Mouse (Mus musculus) embryonic stem cell, embryonic (primary cell): Measurements from ENCODE around the gene Babam2.

Source experiments
- CTCF ChIA-PET, 4 experiments: fragments of 300-600 bp in 2 of 4; fragments of 350-600 bp in 2 of 4; sonication (Branson Sonifier 250); formaldehyde crosslinking; loops; one replicate each; lab custom pipeline; 2022; ENCODE audit warnings: inconsistent platforms in 2 of 4; lab: Charles Lee
- POLR2A ChIA-PET, 4 experiments: fragments of 300-600 bp in 2 of 4; fragments of 350-600 bp in 2 of 4; sonication (Branson Sonifier 250); formaldehyde crosslinking; loops; one replicate each; lab custom pipeline; 2022; ENCODE audit warnings: antibody characterized with exemption in 4 of 4, inconsistent platforms in 1 of 4; lab: Charles Lee

Gene Babam2

DNA sequence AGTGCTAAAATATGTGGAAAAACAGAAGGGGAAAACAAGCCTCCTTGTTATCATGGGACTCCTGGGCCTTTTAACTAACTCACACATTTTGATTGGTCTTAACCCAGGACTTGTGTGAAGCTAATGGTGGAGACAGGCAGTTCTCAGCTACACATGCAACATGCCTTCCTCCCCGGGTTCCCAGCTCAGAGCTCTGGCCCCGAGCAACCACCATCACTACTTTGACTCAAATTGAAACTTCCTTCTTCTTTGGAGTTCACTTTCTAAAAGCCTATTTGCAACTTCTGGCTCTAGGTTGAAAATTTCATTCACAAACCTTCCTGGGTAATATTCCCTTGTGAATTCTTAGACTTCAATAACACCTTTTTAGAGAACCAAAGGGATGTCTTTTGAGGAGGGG lies 315.6 kb downstream of the Babam2 start:
- ChIA-PET CTCF (no interaction called here), POLR2A (interaction anchor here in 1 of 4 experiments (0.5 kb wide), 1 partner anchor 28 kb away, joined by 3 read pairs; no protein-coding TSS in a partner anchor)

- ChIA-PET CTCF (no interaction called here), POLR2A (no interaction called here)
These were observed 317.3 kb downstream of the Babam2 start for GRCm38 (mm10) chr5:32014786-32015185.

- CTCF ChIA-PET: no interaction called here
- POLR2A ChIA-PET: interaction anchor here in 1 of 4 experiments (0.5 kb wide), 1 partner anchor 183 kb away, joined by 3 read pairs; no protein-coding TSS in a partner anchor
These were observed 318.5 kb downstream of the Babam2 start for GRCm38 (mm10) chr5:32015949-32016478.

DNA sequence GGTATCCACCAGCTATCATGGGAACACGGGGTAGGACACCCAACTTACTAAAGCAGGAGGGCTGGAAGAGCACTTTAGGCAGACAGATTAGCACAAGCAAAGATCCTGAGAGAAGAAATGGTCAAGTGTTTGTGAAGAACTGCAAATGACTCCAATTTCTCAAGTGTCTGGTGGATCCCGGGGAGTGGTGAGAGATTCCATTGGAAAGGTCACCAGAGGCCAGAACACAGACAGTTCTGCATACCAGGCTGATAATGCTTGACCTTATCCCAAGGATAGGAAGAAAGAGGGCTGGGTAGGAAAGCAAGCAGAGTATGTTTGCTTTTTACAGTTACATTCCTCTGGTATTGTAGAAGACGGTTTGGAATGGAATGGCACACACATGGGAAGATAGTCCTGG lies 320.2 kb downstream of the Babam2 start:
- ChIA-PET CTCF (interaction anchor here in 2 of 4 experiments (0.6 to 0.7 kb wide), 2 partner anchors 72 to 112 kb away, joined by 4 read pairs; no protein-coding TSS in a partner anchor), POLR2A (interaction anchor here in 1 of 4 experiments (1.1 to 1.2 kb wide), 2 partner anchors 68 to 77 kb away, joined by 3 to 4 read pairs; no protein-coding TSS in a partner anchor)

DNA sequence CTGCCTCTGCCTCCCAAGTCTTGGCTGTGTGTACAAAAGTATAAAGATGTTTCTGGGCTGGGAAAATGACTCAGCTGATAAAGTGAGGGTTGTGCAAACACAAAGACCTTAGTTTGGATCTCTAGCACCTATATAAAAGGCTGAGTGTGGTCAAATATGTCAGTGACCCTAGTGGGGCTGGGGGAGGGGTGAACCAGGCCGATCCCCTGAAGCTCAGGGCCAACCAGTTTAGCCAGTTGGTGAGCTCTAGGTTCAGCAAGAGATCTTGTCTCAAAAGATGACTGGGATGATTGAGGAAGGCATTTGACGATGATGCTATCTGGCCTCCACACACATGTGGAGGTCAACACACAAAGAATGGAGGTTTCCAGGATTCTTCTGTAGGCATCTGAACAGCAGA lies 320.8 kb downstream of the Babam2 start:
- ChIA-PET POLR2A (interaction anchor here in 1 of 4 experiments (1.1 to 1.4 kb wide), 3 partner anchors 11 to 77 kb away, joined by 3 to 4 read pairs (median 3); no protein-coding TSS in a partner anchor), CTCF (no interaction called here)

GRCm38 (mm10) chr5:32029834-32030433 lies 332.4 kb downstream of the Babam2 start:
- CTCF ChIA-PET: no interaction called here

DNA sequence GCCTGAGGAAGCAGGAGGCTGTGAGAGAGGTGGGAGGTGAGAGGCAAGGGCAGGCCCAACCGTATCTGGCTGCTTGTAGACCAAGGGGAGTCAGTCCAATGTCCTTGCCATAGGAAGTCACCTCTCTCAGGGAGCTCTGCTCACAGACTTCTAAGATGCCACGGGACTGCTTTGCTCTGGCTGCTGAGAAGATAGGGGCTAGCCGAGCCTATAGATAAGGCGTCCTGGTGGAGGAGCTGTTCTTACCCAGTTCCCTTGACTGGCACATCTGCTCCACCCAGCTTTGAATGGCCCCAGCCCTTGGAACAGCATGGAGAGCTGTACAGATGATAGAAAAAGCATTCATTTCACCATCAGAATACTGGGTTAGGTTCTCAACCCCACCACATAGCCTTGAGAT lies 335.7 kb downstream of the Babam2 start:
- CTCF ChIA-PET: interaction anchor here in 1 of 4 experiments (1.1 kb wide), 1 partner anchor 9 kb away, joined by 3 read pairs; no protein-coding TSS in a partner anchor

More at GRCm38 (mm10) chr5:32029834-32030433, 332.4 kb downstream of the Babam2 start:
- POLR2A ChIA-PET: interaction anchor here in 1 of 4 experiments (1.5 kb wide), 1 partner anchor 11 kb away, joined by 3 read pairs; no protein-coding TSS in a partner anchor

DNA sequence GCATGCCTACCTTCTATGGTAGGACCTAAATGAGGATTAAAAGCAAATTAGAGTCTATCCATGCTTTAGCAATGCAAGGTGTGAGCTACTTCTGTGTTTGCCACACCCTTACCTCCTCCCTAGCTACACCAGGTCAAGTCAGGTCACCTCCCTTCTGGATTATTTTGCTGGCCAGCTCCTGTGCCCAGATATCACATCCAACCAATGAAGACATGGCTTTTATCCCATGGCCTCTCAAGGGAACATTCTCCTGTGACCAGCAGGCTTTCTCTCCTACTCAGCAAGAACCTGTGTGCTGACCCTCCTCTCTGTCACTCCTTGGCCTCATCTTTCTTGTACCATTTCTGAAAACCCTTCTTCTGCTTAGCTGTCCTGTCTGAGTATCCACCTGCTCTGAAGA lies 336.1 kb downstream of the Babam2 start:
- ChIA-PET CTCF (interaction anchor here in 1 of 4 experiments (1.1 kb wide), 1 partner anchor 8 kb away, joined by 3 read pairs; no protein-coding TSS in a partner anchor), POLR2A (interaction anchor here in 1 of 4 experiments (0.6 to 1.2 kb wide), 3 partner anchors 11 to 54 kb away, joined by 3 to 4 read pairs (median 3); no protein-coding TSS in a partner anchor)

More for the DNA sequence above, 335.7 kb downstream of the Babam2 start:
- POLR2A ChIA-PET: interaction anchor here in 1 of 4 experiments (0.6 to 1.2 kb wide), 5 partner anchors 13 to 1049 kb away, joined by 3 to 8 read pairs (median 4); no protein-coding TSS in a partner anchor

GRCm38 (mm10) chr5:32034475-32035054 lies 337.1 kb downstream of the Babam2 start:
- ChIA-PET POLR2A (interaction anchor here in 1 of 4 experiments (0.6 to 1.7 kb wide), 3 partner anchors 10 to 33 kb away, joined by 3 to 6 read pairs (median 4); no protein-coding TSS in a partner anchor), CTCF (interaction anchor here in 2 of 4 experiments (0.6 kb wide), 3 partner anchors 11 to 43 kb away, joined by 3 to 9 read pairs (median 8); no protein-coding TSS in a partner anchor)

DNA sequence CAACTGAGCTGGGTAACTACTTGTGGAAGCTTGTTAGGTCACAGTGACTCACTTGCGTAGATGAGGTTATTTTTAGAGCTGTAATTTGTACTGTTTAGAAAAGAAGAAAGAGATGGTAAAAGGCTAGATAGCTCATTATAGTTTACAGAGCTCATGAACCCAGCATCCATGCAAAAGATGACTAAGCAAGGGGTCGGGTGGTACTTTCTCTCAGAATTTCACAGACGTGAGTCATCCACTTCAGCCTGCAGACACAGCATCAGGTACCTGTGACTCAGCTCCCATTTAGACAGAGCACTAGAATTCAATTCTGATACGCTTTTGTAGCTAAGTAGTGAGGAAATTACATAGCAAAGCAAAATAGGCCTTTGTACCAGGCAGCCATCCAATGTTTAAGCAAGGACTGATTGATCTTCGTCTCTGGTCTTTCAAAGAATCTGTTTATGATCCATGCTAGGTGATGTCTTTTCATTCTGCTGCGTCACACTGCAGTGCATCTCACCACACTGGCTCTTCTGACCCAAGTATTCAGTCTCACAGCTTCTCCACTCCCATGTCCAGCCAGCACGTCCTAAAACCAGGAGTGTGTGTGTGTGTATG lies 338.3 kb downstream of the Babam2 start:
- CTCF ChIA-PET: no interaction called here
- POLR2A ChIA-PET: interaction anchor here in 2 of 4 experiments (0.6 to 1.7 kb wide), 6 partner anchors 9 to 103 kb away, joined by 3 to 6 read pairs (median 3); no protein-coding TSS in a partner anchor

DNA sequence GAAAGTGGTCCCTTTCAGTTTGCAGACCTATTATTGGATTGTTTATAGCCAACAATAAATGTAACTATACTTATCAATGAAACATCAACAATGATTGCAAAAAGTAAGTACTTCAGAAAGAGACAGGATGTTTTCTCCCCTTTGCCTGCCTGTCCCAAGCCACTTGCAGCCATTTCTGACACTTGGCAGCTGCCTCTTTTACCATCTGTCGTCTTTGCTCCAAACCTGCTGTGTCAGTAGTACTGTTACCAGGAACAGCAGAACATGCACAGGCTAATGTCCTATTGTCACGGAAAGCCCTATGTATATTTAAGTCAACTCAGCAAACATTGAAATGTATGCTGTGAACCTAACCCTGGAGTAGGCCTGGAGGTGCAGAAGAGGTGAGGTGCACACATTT lies 339.4 kb downstream of the Babam2 start:
- ChIA-PET CTCF (no interaction called here), POLR2A (no interaction called here)

GRCm38 (mm10) chr5:32037546-32037945 lies 340.1 kb downstream of the Babam2 start:
- CTCF ChIA-PET: no interaction called here
- POLR2A ChIA-PET: no interaction called here

DNA sequence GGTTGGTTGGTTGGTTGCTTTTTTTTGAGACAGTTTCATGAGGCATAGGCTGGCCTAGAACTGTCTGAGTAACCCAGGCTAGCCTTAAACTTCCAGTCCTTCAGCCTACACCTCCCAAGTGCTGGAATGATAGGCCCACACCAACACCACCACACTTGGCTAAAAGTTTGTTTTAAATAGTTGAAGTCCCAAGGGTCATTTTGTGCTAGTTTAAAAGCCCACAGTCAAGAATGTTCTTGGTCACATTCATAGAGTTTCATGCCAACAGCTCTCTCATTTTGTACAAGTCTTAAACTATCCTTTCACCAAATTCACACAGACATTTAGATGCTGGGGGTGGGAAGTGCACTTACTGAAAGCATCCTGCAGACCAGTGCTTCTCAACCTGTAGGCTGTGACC lies 341.5 kb downstream of the Babam2 start:
- ChIA-PET CTCF (no interaction called here), POLR2A (no interaction called here)

- POLR2A ChIA-PET: no interaction called here
- CTCF ChIA-PET: no interaction called here
These were observed 342.0 kb downstream of the Babam2 start for GRCm38 (mm10) chr5:32039511-32039910.

- CTCF ChIA-PET: no interaction called here
- POLR2A ChIA-PET: interaction anchor here in 1 of 4 experiments (0.5 kb wide), 1 partner anchor 155 kb away, joined by 3 read pairs; no protein-coding TSS in a partner anchor
These were observed 345.7 kb downstream of the Babam2 start for GRCm38 (mm10) chr5:32043153-32043552.

DNA sequence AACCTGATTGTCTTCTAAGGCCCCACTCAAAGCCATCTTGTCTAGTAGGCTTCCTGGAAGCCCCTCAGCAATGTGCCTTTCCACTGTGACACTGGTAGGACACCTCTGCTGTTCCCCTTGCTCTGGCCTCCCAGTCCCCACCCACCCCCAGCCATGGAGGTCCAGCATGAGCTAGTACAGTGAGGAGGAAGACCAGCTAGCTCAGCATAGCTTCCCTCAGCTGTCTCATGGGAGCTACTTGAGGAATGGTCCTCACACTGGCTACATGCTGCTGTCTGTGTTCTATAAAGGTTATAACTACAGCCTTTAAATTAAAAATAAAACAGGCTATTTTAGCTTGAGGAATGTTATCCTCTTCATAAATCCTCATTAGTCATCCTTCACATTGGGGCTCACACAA lies 346.5 kb downstream of the Babam2 start:
- ChIA-PET POLR2A (interaction anchor here in 2 of 4 experiments (0.6 to 2.1 kb wide), 6 partner anchors 9 to 493 kb away, joined by 3 to 6 read pairs (median 3); no protein-coding TSS in a partner anchor), CTCF (interaction anchor here in 2 of 4 experiments (0.6 kb wide), 2 partner anchors 90 to 182 kb away, joined by 3 to 8 read pairs; no protein-coding TSS in a partner anchor)

DNA sequence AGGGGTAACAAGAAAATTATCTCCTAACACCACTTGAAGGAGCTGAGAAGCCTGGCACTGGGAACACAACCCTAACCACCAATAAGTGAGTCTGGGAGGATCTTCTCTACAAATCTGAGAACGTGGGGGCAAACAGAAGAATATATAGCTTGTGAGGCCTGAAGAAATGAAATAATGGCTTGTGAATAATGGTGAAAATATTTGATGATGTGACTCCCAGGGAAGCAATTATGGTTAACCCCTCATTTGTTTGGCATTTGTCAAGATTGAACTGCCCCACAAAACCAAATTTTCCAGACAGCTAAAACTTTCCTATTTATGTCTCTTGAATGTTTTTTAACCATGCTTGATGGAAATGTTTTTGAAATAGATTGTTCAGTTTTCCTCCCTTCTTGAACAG lies 354.4 kb downstream of the Babam2 start:
- CTCF ChIA-PET: interaction anchor here in 1 of 4 experiments (1.2 kb wide), 1 partner anchor 88 kb away, joined by 4 read pairs; no protein-coding TSS in a partner anchor
- POLR2A ChIA-PET: no interaction called here

GRCm38 (mm10) chr5:32052467-32052866 lies 355.0 kb downstream of the Babam2 start:
- ChIA-PET POLR2A (interaction anchor here in 1 of 4 experiments (0.9 kb wide), 1 partner anchor 9 kb away, joined by 3 read pairs; no protein-coding TSS in a partner anchor), CTCF (interaction anchor here in 1 of 4 experiments (1.2 kb wide), 1 partner anchor 87 kb away, joined by 4 read pairs; no protein-coding TSS in a partner anchor)
